Mouse (Mus musculus) c-Kit-positive CD71-negative TER-119-negative erythroid progenitor cells, embryonic 14.5 days (primary cell): ENCODE results near the gene Snx4.

Experiments
- DNase-seq: peaks from one replicate; pipeline ENCODE4 v3.0.0-alpha.2; 2013; ENCODE audit warnings: low read depth

Snx4 gene

GRCm38 (mm10) chr16:33343601-33344000 lies 92.4 kb downstream of the Snx4 start:
- peak; percentile 17 for DNase-seq

DNA sequence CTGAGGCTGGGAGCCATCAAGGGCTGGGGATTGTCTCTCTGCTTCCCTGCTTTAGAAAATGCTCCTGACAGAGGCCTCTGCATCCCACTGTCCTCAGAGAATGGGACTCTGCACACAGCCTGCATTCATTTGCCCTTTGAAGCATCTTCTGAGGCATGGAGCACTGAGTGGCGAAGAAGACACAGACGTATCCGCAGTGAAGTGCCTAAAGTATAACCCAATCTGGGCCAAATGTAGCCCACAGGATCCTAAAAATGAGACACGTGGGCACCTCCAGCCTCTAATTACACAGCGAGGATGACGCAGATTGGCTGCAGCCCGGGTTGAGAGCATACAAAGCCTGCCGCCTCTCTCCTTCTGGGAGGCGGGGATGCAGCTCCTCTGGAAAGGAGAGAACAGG lies 93.1 kb downstream of the Snx4 start:
- no peak for DNase-seq

GRCm38 (mm10) chr16:33344875-33345274 lies 93.6 kb downstream of the Snx4 start:
- no peak for DNase-seq

DNA sequence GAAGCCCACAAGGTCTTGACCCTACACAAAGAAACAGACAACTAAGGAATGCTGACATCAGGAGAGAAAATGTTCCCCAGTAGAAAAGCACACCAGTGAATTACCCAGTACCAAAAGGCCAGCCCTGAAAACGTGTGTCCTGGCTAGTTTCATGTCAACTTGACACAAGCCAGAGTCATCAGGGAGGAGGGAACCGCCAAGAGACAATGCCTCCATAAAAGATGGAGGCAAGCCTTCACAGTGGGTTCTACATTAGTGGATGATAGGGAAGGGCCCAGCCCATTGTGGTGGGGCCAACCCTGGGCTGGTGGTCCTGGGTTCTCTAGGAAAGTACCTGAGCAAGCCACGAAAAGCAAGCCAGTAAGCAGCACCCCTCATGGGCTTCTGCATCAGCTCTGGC lies 95.1 kb downstream of the Snx4 start:
- DNase-seq: no peak

- DNase-seq: no peak
Observed at GRCm38 (mm10) chr16:33347134-33347533, 95.9 kb downstream of the Snx4 start.
